Comparison of ENCODE assay signal across 6 mouse cellular contexts in genomic region chr7:28226836-28227235, GRCm38 (mm10). TPM values are rescaled to one million over a fixed set of nuclear protein-coding genes. Genes with fewer than 3 reads are reported as not detected.
DNase-seq lines count a peak whose midpoint lies in the region; TF ChIP-seq lines count a peak whose summit lies in the region.
"Not testable (repeated sequence)": the region's sequence is repeated elsewhere in the genome, so short reads cannot be mapped to it uniquely, and the experiment has no call there.

No protein-coding gene starts in this region.

- peak overlapping the region; percentile 64; the same call in 1 of the 2 replicates for H3K27ac ChIP-seq in thymus, adult 2 months (ENCODE audit: control insufficient read depth, insufficient read depth, low read length)

- DNase-seq in R1 (ENCODE audit: low read depth, low spot score): peak; percentile 63
- DNase-seq in heart, adult 11 months: peak; percentile 54
- DNase-seq in thymus, adult 2 months: peak; percentile 47
- DNase-seq in thymus, postnatal 10 days (ENCODE audit: low spot score in 2 of 2): peak; percentile 41 to 53
- DNase-seq in thymus, postnatal 25 days: peak; percentile 43
- peak; percentile 56 for DNase-seq in thymus, postnatal 4 days

- not testable (repeated sequence) for H3K36me3 ChIP-seq in thymus, adult 2 months (ENCODE audit: control insufficient read depth, insufficient read depth, low read length)

- not testable (repeated sequence) for H3K27me3 ChIP-seq in thymus, adult 2 months (ENCODE audit: control insufficient read depth, insufficient read depth, low read length)

- H3K4me1 ChIP-seq in thymus, adult 2 months (replicated peaks; ENCODE audit: control insufficient read depth, insufficient read depth, low read length): not testable (repeated sequence)

- not testable (repeated sequence) for TF ChIP-seq POLR2A in thymus, adult 2 months (IDR thresholded peaks at IDR 0.05; ENCODE audit: control insufficient read depth, extremely low read depth, insufficient read depth, low read length, poor library complexity)

- 60% methylated on average over 4 of the region's 4 CpGs for WGBS in thymus, adult 2 months

- TF ChIP-seq CTCF in thymus, adult 2 months (IDR thresholded peaks at IDR 0.05; ENCODE audit: borderline replicate concordance, control insufficient read depth, extremely low read depth, insufficient read depth, low read length, poor library complexity): not testable (repeated sequence)

- H3K4me3 ChIP-seq in thymus, adult 2 months (ENCODE audit: control insufficient read depth, insufficient read depth, low read length): not testable (repeated sequence)

RNA-seq across cellular contexts. Expression of gene Eid2, which starts 40.8 kb away (rescaled TPM):
- polyA plus RNA-seq in thymus, adult 2 months (2012; rRNA removed): 4.6 and 5.8 TPM in 2 replicates

RNA-seq across cellular contexts. Expression of gene Dyrk1b, which starts 47.6 kb away (rescaled TPM):
- polyA plus RNA-seq in thymus, adult 2 months (2012; rRNA removed): 126 and 145 TPM in 2 replicates

RNA-seq across cellular contexts. Expression of gene Eid2b, which starts 50.7 kb away (rescaled TPM):
- polyA plus RNA-seq in thymus, adult 2 months (2012; rRNA removed): 8.7 and 11.8 TPM in 2 replicates

RNA-seq across cellular contexts. Expression of gene Fbl, which starts 57.3 kb away (rescaled TPM):
- polyA plus RNA-seq in thymus, adult 2 months (2012; rRNA removed): 72.4 and 91.4 TPM in 2 replicates
